Mouse (Mus musculus) kidney, embryonic 16.5 days (tissue): ENCODE results near the gene Btbd9. TPM values are rescaled to one million over a fixed set of nuclear protein-coding genes. Genes with fewer than 3 reads are reported as not detected.

Experiments used
- ATAC-seq: fragments of 200-750 bp; cut with Nextera tagmentation; 2 replicates; pipeline ENCODE4 v1.8.0; 2017; ENCODE audit warnings: moderate TSS enrichment; ENCODE audit not compliant: low FRiP score, low TSS enrichment
- H3K27ac ChIP-seq: fragments of 300-500 bp; sonication (generic); 2 replicates; pipeline ENCODE4 v1.5.1; 2014; ENCODE audit warnings: low read length
- H3K27me3 ChIP-seq: fragments of 300-500 bp; sonication (generic); 2 replicates; pipeline ENCODE4 v1.6.1; 2014; ENCODE audit warnings: low read length, control low read depth, mixed read lengths; ENCODE audit not compliant: insufficient read depth
- H3K36me3 ChIP-seq: fragments of 300-500 bp; sonication (generic); 2 replicates; pipeline ENCODE4 v1.6.1; 2014; ENCODE audit warnings: low read length, control low read depth, mixed read lengths; ENCODE audit not compliant: insufficient read depth
- H3K4me1 ChIP-seq: fragments of 300-500 bp; sonication (generic); 2 replicates; pipeline ENCODE4 v1.6.1; 2014; ENCODE audit warnings: low read length, control low read depth, mixed read lengths; ENCODE audit not compliant: insufficient read depth
- H3K4me2 ChIP-seq: fragments of 300-500 bp; sonication (generic); replicated peaks from 2 replicates; pipeline ENCODE4 v1.6.1; 2014; ENCODE audit warnings: low read depth, low read length
- H3K4me3 ChIP-seq: fragments of 300-500 bp; sonication (generic); 2 replicates; pipeline ENCODE4 v1.5.1; 2014; ENCODE audit warnings: mild to moderate bottlenecking, low read length
- H3K9ac ChIP-seq: fragments of 300-500 bp; sonication (generic); replicated peaks from 2 replicates; pipeline ENCODE4 v1.6.1; 2014; ENCODE audit warnings: low read length
- H3K9me3 ChIP-seq: fragments of 300-500 bp; sonication (generic); 2 replicates; pipeline ENCODE4 v1.6.1; 2016; ENCODE audit warnings: low read length, control low read depth
- WGBS: fragments of 180-500 bp; shearing (Covaris S2); extraction: QIAGEN DNeasy Blood & Tissue Kit; methylation state at CpG from one replicate; pipeline ENCODE4 v1.1.7; 2014; 5-methylcytosine and 5-hydroxymethylcytosine counted together
- polyA plus RNA-seq: library from polyadenylated mRNA; unstranded; fragments of >200 nt; fragmentation: Nextera tagmentation; extraction: Ambion mirVana; gene quantifications from 2 replicates; pipeline ENCODE4 v1.2.1, GENCODE M21; 2015

The Btbd9 gene
- polyA plus RNA-seq, 1 experiment from 2014 or later: 58.3 TPM

GRCm38 (mm10) chr17:30549899-30550773, 26.2 kb downstream of the Btbd9 start:
- Histone ChIP-seq H3K27ac (0 out of 2 replicates have a peak overlapping the region, but pooled peaks have one; percentile 1), H3K4me3 (no peak overlapping the region), H3K36me3 (no peaks in the 10 kb centered on the region), H3K4me2 (no peak overlapping the region), H3K4me1 (peaks cover 15% of the 10 kb centered on the region; the same call in 1 of the 2 replicates), H3K9ac (no peak overlapping the region; the same call in 1 of the 2 replicates), H3K9me3 (no peaks in the 10 kb centered on the region), H3K27me3 (no peaks in the 10 kb centered on the region)
- WGBS: 54% methylated on average over 9 of the region's 9 CpGs
- no peak for ATAC-seq

- 0 out of 2 replicates have a peak overlapping the region, but pooled peaks have one; percentile 26 for H3K9ac ChIP-seq
- peaks cover 16% of the 10 kb centered on the region for H3K4me1 ChIP-seq
- H3K36me3 ChIP-seq: no peaks in the 10 kb centered on the region
- no peaks in the 10 kb centered on the region for H3K9me3 ChIP-seq
- no peak overlapping the region; the same call in 1 of the 2 replicates for H3K4me2 ChIP-seq
- H3K27me3 ChIP-seq: no peaks in the 10 kb centered on the region
- peak; percentile 67 for ATAC-seq
- peak overlapping the region; percentile 64 for H3K27ac ChIP-seq
- 16% methylated on average over 8 of the region's 8 CpGs for WGBS
- H3K4me3 ChIP-seq: no peak overlapping the region
These were observed 37.2 kb downstream of the Btbd9 start for GRCm38 (mm10) chr17:30539098-30539497.

- no peak for ATAC-seq
- Histone ChIP-seq H3K36me3 (no peaks in the 10 kb centered on the region), H3K9ac (no peak overlapping the region), H3K9me3 (no peaks in the 10 kb centered on the region), H3K4me2 (no peak overlapping the region), H3K4me1 (peaks cover 16% of the 10 kb centered on the region), H3K4me3 (no peak overlapping the region), H3K27me3 (no peaks in the 10 kb centered on the region), H3K27ac (no peak overlapping the region)
- 46% methylated on average over 5 of the region's 5 CpGs for WGBS
These were observed 39.6 kb downstream of the Btbd9 start for GRCm38 (mm10) chr17:30536651-30537050.

- WGBS: 89% methylated on average over 2 of the region's 2 CpGs
- no peak overlapping the region for H3K9ac ChIP-seq
- H3K4me2 ChIP-seq: no peak overlapping the region
- H3K9me3 ChIP-seq: no peaks in the 10 kb centered on the region
- H3K4me3 ChIP-seq: no peak overlapping the region
- no peaks in the 10 kb centered on the region for H3K27me3 ChIP-seq
- no peaks in the 10 kb centered on the region for H3K36me3 ChIP-seq
- no peak overlapping the region for H3K27ac ChIP-seq
- no peak for ATAC-seq
- H3K4me1 ChIP-seq: peaks cover 3% of the 10 kb centered on the region; the same call in 1 of the 2 replicates
These were observed 43.2 kb downstream of the Btbd9 start for GRCm38 (mm10) chr17:30533098-30533497.

GRCm38 (mm10) chr17:30530542-30530940, 45.7 kb downstream of the Btbd9 start:
- WGBS: 49% methylated on average over 4 of the region's 4 CpGs
- Histone ChIP-seq H3K27ac (no peak overlapping the region), H3K4me3 (no peak overlapping the region), H3K27me3 (no peaks in the 10 kb centered on the region), H3K36me3 (peaks cover 6% of the 10 kb centered on the region; the same call in 1 of the 2 replicates), H3K4me2 (no peak overlapping the region), H3K4me1 (peaks cover 8% of the 10 kb centered on the region), H3K9ac (no peak overlapping the region), H3K9me3 (no peaks in the 10 kb centered on the region)
- ATAC-seq: no peak

- Histone ChIP-seq H3K4me3 (no peak overlapping the region), H3K36me3 (peaks cover 6% of the 10 kb centered on the region; the same call in 1 of the 2 replicates), H3K4me2 (no peak overlapping the region), H3K27me3 (no peaks in the 10 kb centered on the region), H3K9me3 (no peaks in the 10 kb centered on the region), H3K4me1 (peaks cover 12% of the 10 kb centered on the region), H3K27ac (no peak overlapping the region), H3K9ac (no peak overlapping the region)
- no peak for ATAC-seq
- WGBS: 76% methylated on average over 12 of the region's 12 CpGs
These were observed 46.4 kb downstream of the Btbd9 start for GRCm38 (mm10) chr17:30529632-30530541.

- Histone ChIP-seq H3K27me3 (no peaks in the 10 kb centered on the region), H3K4me3 (no peak overlapping the region), H3K4me1 (peaks cover 12% of the 10 kb centered on the region), H3K9me3 (no peaks in the 10 kb centered on the region), H3K36me3 (peaks cover 6% of the 10 kb centered on the region; the same call in 1 of the 2 replicates), H3K27ac (no peak overlapping the region; the same call in 1 of the 2 replicates), H3K4me2 (no peak overlapping the region), H3K9ac (no peak overlapping the region)
- 33% methylated on average over 6 of the region's 6 CpGs for WGBS
- peak; percentile 54; the same call in 1 of the 2 replicates for ATAC-seq
These were observed 50.6 kb downstream of the Btbd9 start for GRCm38 (mm10) chr17:30525405-30526295.

GRCm38 (mm10) chr17:30524451-30524850, 51.8 kb downstream of the Btbd9 start:
- H3K4me1 ChIP-seq: peaks cover 12% of the 10 kb centered on the region
- H3K4me2 ChIP-seq: no peak overlapping the region
- 78% methylated on average over 7 of the region's 7 CpGs for WGBS
- no peak overlapping the region for H3K4me3 ChIP-seq
- H3K27me3 ChIP-seq: no peaks in the 10 kb centered on the region
- H3K27ac ChIP-seq: no peak overlapping the region
- H3K36me3 ChIP-seq: peaks cover 6% of the 10 kb centered on the region; the same call in 1 of the 2 replicates
- ATAC-seq: no peak
- H3K9me3 ChIP-seq: no peaks in the 10 kb centered on the region
- H3K9ac ChIP-seq: no peak overlapping the region

- H3K36me3 ChIP-seq: peaks cover 6% of the 10 kb centered on the region; the same call in 1 of the 2 replicates
- 78% methylated on average over 2 of the region's 2 CpGs for WGBS
- no peak overlapping the region for H3K4me3 ChIP-seq
- H3K4me1 ChIP-seq: peaks cover 9% of the 10 kb centered on the region
- no peak for ATAC-seq
- no peaks in the 10 kb centered on the region for H3K9me3 ChIP-seq
- no peak overlapping the region for H3K27ac ChIP-seq
- H3K27me3 ChIP-seq: no peaks in the 10 kb centered on the region
- no peak overlapping the region for H3K9ac ChIP-seq
- no peak overlapping the region for H3K4me2 ChIP-seq
These were observed 52.5 kb downstream of the Btbd9 start for GRCm38 (mm10) chr17:30523783-30524182.
